ENCODE assay signal across 26 mouse cellular contexts in genomic region chrX:152047230-152047629, GRCm38 (mm10). TPM values are rescaled to one million over a fixed set of nuclear protein-coding genes. Genes with fewer than 3 reads are reported as not detected.
DNase-seq lines count a peak whose midpoint lies in the region; ATAC-seq and TF ChIP-seq lines count a peak whose summit lies in the region.
"Had no signal": no experiment of that assay in that cellular context is flagged by ENCODE, and none has a peak within 500 bp of the region (broad histone marks: within the 10 kb centered on the region; RNA-seq: fewer than 3 reads in every experiment).

No protein-coding gene starts in this region.

- no peak for ATAC-seq in cerebellum, adult (ENCODE audit: insufficient number of reproducible peaks, low FRiP score, low TSS enrichment)
- ATAC-seq in intestine, postnatal 0 days = no peak
- ATAC-seq in intestine, embryonic 15.5 days = no peak
- no peak for ATAC-seq in midbrain, postnatal 0 days (ENCODE audit: low FRiP score)
- no peak for ATAC-seq in midbrain, embryonic 16.5 days
- ATAC-seq: CD4-positive, CD25-positive, alpha-beta regulatory T cell, adult 4 months; liver, embryonic 12.5 days had no signal

- DNase-seq in cerebellum, postnatal 10 days = peak; percentile 16 to 28
- DNase-seq in midbrain, postnatal 0 days (ENCODE audit: low spot score) = peak; percentile 5
- DNase-seq in yolk sac, embryonic 10.5 days (ENCODE audit: low spot score) = no peak
- no peak for DNase-seq in left cerebral cortex, adult 18-20 months (ENCODE audit: low spot score in 2 of 2)
- DNase-seq: cerebellum, adult 9-11 months; gastrocnemius, postnatal 10 days; heart, adult 11 months; kidney, adult 2 months; kidney, postnatal 25 days; layer of hippocampus, adult 9-11 months; lung, adult 2 months; lung, postnatal 4 days; right cerebral cortex, postnatal 25 days had no signal

- no peak overlapping the region for H3K9ac ChIP-seq in intestine, postnatal 0 days (ENCODE audit: low read depth, low read length)
- no peak overlapping the region for H3K9ac ChIP-seq in intestine, embryonic 15.5 days
- H3K9ac ChIP-seq in midbrain, postnatal 0 days (replicated peaks; ENCODE audit: low read length, poor library complexity, severe bottlenecking) = no peak overlapping the region
- H3K9ac ChIP-seq in midbrain, embryonic 16.5 days (ENCODE audit: low read depth, low read length) = no peak overlapping the region
- H3K9ac ChIP-seq: heart, embryonic 15.5 days; limb, embryonic 12.5 days; liver, embryonic 12.5 days; midbrain, embryonic 12.5 days; neural tube, embryonic 15.5 days; stomach, embryonic 15.5 days had no signal

- no peak overlapping the region for H3K4me2 ChIP-seq in intestine, postnatal 0 days (replicated peaks; ENCODE audit: low read depth)
- H3K4me2 ChIP-seq in intestine, embryonic 15.5 days (replicated peaks) = no peak overlapping the region
- no peak overlapping the region for H3K4me2 ChIP-seq in midbrain, postnatal 0 days (ENCODE audit: low read depth, low read length, poor library complexity, severe bottlenecking)
- no peak overlapping the region for H3K4me2 ChIP-seq in midbrain, embryonic 16.5 days (ENCODE audit: low read length)
- H3K4me2 ChIP-seq: heart, embryonic 15.5 days; limb, embryonic 12.5 days; liver, embryonic 12.5 days; midbrain, embryonic 12.5 days; neural tube, embryonic 15.5 days; stomach, embryonic 15.5 days had no signal

- H3K9me3 ChIP-seq in intestine, postnatal 0 days (ENCODE audit: control insufficient read depth) = no peaks in the 10 kb centered on the region
- no peaks in the 10 kb centered on the region for H3K9me3 ChIP-seq in intestine, embryonic 15.5 days
- no peaks in the 10 kb centered on the region for H3K9me3 ChIP-seq in midbrain, postnatal 0 days (ENCODE audit: low read length)
- no peaks in the 10 kb centered on the region for H3K9me3 ChIP-seq in midbrain, embryonic 16.5 days (replicated peaks; ENCODE audit: control insufficient read depth, low read length, poor library complexity, severe bottlenecking)
- H3K9me3 ChIP-seq: G1E; heart, embryonic 15.5 days; limb, embryonic 12.5 days; liver, embryonic 12.5 days; midbrain, embryonic 12.5 days; neural tube, embryonic 15.5 days; stomach, embryonic 15.5 days had no signal

- H3K36me3 ChIP-seq in intestine, postnatal 0 days (ENCODE audit: control insufficient read depth, insufficient read depth) = peaks cover 7% of the 10 kb centered on the region; the same call in 1 of the 2 replicates
- H3K36me3 ChIP-seq in intestine, embryonic 15.5 days = no peaks in the 10 kb centered on the region
- peaks cover 2% of the 10 kb centered on the region; the same call in 1 of the 2 replicates for H3K36me3 ChIP-seq in midbrain, postnatal 0 days (ENCODE audit: insufficient read depth, low read length)
- no peaks in the 10 kb centered on the region for H3K36me3 ChIP-seq in midbrain, embryonic 16.5 days (ENCODE audit: control insufficient read depth, insufficient read depth, low read length)
- H3K36me3 ChIP-seq: stomach, embryonic 15.5 days had no signal

- no peak overlapping the region for H3K4me3 ChIP-seq in intestine, postnatal 0 days (ENCODE audit: low read depth, low read length)
- H3K4me3 ChIP-seq in intestine, embryonic 15.5 days (replicated peaks) = no peak overlapping the region
- no peak overlapping the region for H3K4me3 ChIP-seq in midbrain, postnatal 0 days (ENCODE audit: low read depth, low read length)
- no peak overlapping the region for H3K4me3 ChIP-seq in midbrain, embryonic 16.5 days (ENCODE audit: low read depth, low read length)
- H3K4me3 ChIP-seq: heart, embryonic 15.5 days; limb, embryonic 12.5 days; liver, embryonic 12.5 days; midbrain, embryonic 12.5 days; neural tube, embryonic 15.5 days; stomach, embryonic 15.5 days had no signal

- TF ChIP-seq CTCF in intestine, postnatal 0 days (IDR thresholded peaks at IDR 0.05; ENCODE audit: low read depth) = peak; percentile 33; the same call in 1 of the 2 replicates
- peak; percentile 56 for TF ChIP-seq CTCF in midbrain, postnatal 0 days (IDR thresholded peaks at IDR 0.05)

- no peaks in the 10 kb centered on the region for H3K4me1 ChIP-seq in intestine, postnatal 0 days (replicated peaks; ENCODE audit: control insufficient read depth, insufficient read depth, low read length)
- no peaks in the 10 kb centered on the region for H3K4me1 ChIP-seq in intestine, embryonic 15.5 days (replicated peaks)
- H3K4me1 ChIP-seq in midbrain, postnatal 0 days (ENCODE audit: insufficient read depth, low read length) = no peaks in the 10 kb centered on the region
- H3K4me1 ChIP-seq in midbrain, embryonic 16.5 days (ENCODE audit: control insufficient read depth, insufficient read depth, low read length) = no peaks in the 10 kb centered on the region
- H3K4me1 ChIP-seq: heart, embryonic 15.5 days; limb, embryonic 12.5 days; liver, embryonic 12.5 days; midbrain, embryonic 12.5 days; neural tube, embryonic 15.5 days; stomach, embryonic 15.5 days had no signal

- no peaks in the 10 kb centered on the region for H3K27me3 ChIP-seq in intestine, postnatal 0 days (replicated peaks; ENCODE audit: control insufficient read depth, insufficient read depth, low read length)
- H3K27me3 ChIP-seq in intestine, embryonic 15.5 days (replicated peaks) = 0 out of 2 replicates have a peak, but pooled peaks cover 6% of the 10 kb centered on the region
- peaks cover 15% of the 10 kb centered on the region for H3K27me3 ChIP-seq in midbrain, postnatal 0 days (ENCODE audit: insufficient read depth, low read length)
- H3K27me3 ChIP-seq in midbrain, embryonic 16.5 days (ENCODE audit: control insufficient read depth, insufficient read depth, low read depth, low read length) = peaks cover 14% of the 10 kb centered on the region
- H3K27me3 ChIP-seq: liver, embryonic 12.5 days; stomach, embryonic 15.5 days had no signal

- H3K27ac ChIP-seq in intestine, postnatal 0 days (ENCODE audit: low read depth, low read length) = no peak overlapping the region
- H3K27ac ChIP-seq in intestine, embryonic 15.5 days = no peak overlapping the region
- no peak overlapping the region for H3K27ac ChIP-seq in midbrain, postnatal 0 days (ENCODE audit: low read depth, low read length)
- no peak overlapping the region for H3K27ac ChIP-seq in midbrain, embryonic 16.5 days (ENCODE audit: low read length)
- H3K27ac ChIP-seq: heart, embryonic 15.5 days; limb, embryonic 12.5 days; liver, embryonic 12.5 days; midbrain, embryonic 12.5 days; neural tube, embryonic 15.5 days; stomach, embryonic 15.5 days had no signal

RNA-seq across cellular contexts. Expression of gene Smc1a, which starts 31.0 kb away (rescaled TPM):
- 35.8 and 37.1 TPM in 2 replicates for polyA plus RNA-seq in intestine, postnatal 0 days (2015; fragmentation: Nextera tagmentation; extraction: Ambion mirVana)
- polyA plus RNA-seq in intestine, embryonic 15.5 days (2015; fragmentation: Nextera tagmentation; extraction: Ambion mirVana) = 89.3 and 92.5 TPM in 2 replicates
- total RNA-seq in midbrain, postnatal 0 days (2014; rRNA removed) = 30.5 and 34.0 TPM in 2 replicates
- polyA plus RNA-seq in midbrain, postnatal 0 days (2015; fragmentation: Nextera tagmentation; extraction: Ambion mirVana) = 48.9 and 51.7 TPM in 2 replicates
- polyA plus RNA-seq in midbrain, embryonic 16.5 days (2015; fragmentation: Nextera tagmentation; extraction: Ambion mirVana) = 72.9 and 84.0 TPM in 2 replicates
- total RNA-seq in left cerebral cortex, adult 18-20 months (2021) = 10 to 100 TPM; 52.1 to 54.7 TPM

RNA-seq across cellular contexts. Expression of gene Ribc1, which starts 31.1 kb away (rescaled TPM):
- 2.1 and 2.4 TPM in 2 replicates for polyA plus RNA-seq in intestine, postnatal 0 days (2015; fragmentation: Nextera tagmentation; extraction: Ambion mirVana)
- 3.3 and 3.4 TPM in 2 replicates for polyA plus RNA-seq in intestine, embryonic 15.5 days (2015; fragmentation: Nextera tagmentation; extraction: Ambion mirVana)
- total RNA-seq in midbrain, postnatal 0 days (2014; rRNA removed) = 0.33 TPM in 1 of 2 replicates, not detected in the other
- polyA plus RNA-seq in midbrain, postnatal 0 days (2015; fragmentation: Nextera tagmentation; extraction: Ambion mirVana) = 0.61 and 1.1 TPM in 2 replicates
- 1.9 TPM in 2 replicates for polyA plus RNA-seq in midbrain, embryonic 16.5 days (2015; fragmentation: Nextera tagmentation; extraction: Ambion mirVana)
- under 1 TPM in 1 of 2 experiments, not detected in 1; 0.21 TPM for total RNA-seq in left cerebral cortex, adult 18-20 months (2021)
- total RNA-seq: left cerebral cortex, postnatal 10 days had no signal

RNA-seq across cellular contexts. Expression of gene Hsd17b10, which starts 45.6 kb away (rescaled TPM):
- 82.5 and 87.3 TPM in 2 replicates for polyA plus RNA-seq in intestine, postnatal 0 days (2015; fragmentation: Nextera tagmentation; extraction: Ambion mirVana)
- 198 and 211 TPM in 2 replicates for polyA plus RNA-seq in intestine, embryonic 15.5 days (2015; fragmentation: Nextera tagmentation; extraction: Ambion mirVana)
- total RNA-seq in midbrain, postnatal 0 days (2014; rRNA removed) = 51.1 and 62.8 TPM in 2 replicates
- polyA plus RNA-seq in midbrain, postnatal 0 days (2015; fragmentation: Nextera tagmentation; extraction: Ambion mirVana) = 78.9 and 87.7 TPM in 2 replicates
- polyA plus RNA-seq in midbrain, embryonic 16.5 days (2015; fragmentation: Nextera tagmentation; extraction: Ambion mirVana) = 94.1 and 102 TPM in 2 replicates
- total RNA-seq in left cerebral cortex, adult 18-20 months (2021) = 10 to 100 TPM; 41.2 to 49.0 TPM

Comparison
In these comparisons a context has a peak if more than half of its experiments do, and no peak if none do; other contexts are left out.
1. DNase-seq: peak in cerebellum, postnatal 10 days (2 of 2) and midbrain, postnatal 0 days (single experiment); none in yolk sac, embryonic 10.5 days (single experiment) and left cerebral cortex, adult 18-20 months (0 of 2).